In the genomic region with DNA sequence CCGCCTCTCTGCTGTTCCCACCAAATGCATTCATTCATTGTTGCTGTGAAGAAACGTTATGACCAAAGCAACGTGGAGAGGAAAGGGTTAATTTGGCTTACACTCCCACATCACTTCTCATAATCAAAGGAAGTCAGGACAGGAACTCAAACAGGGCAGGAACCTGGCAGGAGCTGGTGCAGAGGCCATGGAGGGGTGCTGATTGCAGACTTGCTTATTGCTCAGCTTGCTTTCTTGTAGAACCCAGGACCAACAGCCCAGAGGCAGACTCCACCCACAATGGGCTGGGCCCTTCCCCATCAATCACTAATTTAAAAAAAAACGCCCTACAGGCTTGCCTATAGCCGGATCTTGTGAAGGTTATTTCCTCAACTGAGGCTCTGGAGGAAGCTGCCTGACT, we compare ENCODE assay signal across 28 mouse cellular contexts. TPM values are rescaled to one million over a fixed set of nuclear protein-coding genes. Genes with fewer than 3 reads are reported as not detected.
DNase-seq lines count a peak whose midpoint lies in the region; ATAC-seq and TF ChIP-seq lines count a peak whose summit lies in the region.
"Had no signal": no experiment of that assay in that cellular context is flagged by ENCODE, and none has a peak within 500 bp of the region (broad histone marks: within the 10 kb centered on the region; RNA-seq: fewer than 3 reads in every experiment).

No protein-coding gene starts in this region.

- ATAC-seq in lung, embryonic 16.5 days (ENCODE audit: low read depth): peak; percentile 56; the same call in 1 of the 2 replicates
- ATAC-seq: forebrain, embryonic 15.5 days; Patski had no signal

- no peaks in the 10 kb centered on the region for H3K4me1 ChIP-seq in lung, embryonic 16.5 days (replicated peaks; ENCODE audit: control insufficient read depth, insufficient read depth, low read length)
- H3K4me1 ChIP-seq in kidney, adult 2 months (ENCODE audit: control insufficient read depth, insufficient read depth, low read length): peaks cover 7% of the 10 kb centered on the region; the same call in 1 of the 2 replicates
- H3K4me1 ChIP-seq: embryonic facial prominence, embryonic 15.5 days; forebrain, embryonic 10.5 days; forebrain, embryonic 15.5 days; hindbrain, embryonic 10.5 days had no signal

- no peak overlapping the region for H3K4me3 ChIP-seq in lung, embryonic 16.5 days (ENCODE audit: low read length)
- H3K4me3 ChIP-seq in kidney, adult 2 months (ENCODE audit: insufficient read depth, low read depth, low read length): no peak overlapping the region
- H3K4me3 ChIP-seq: embryonic facial prominence, embryonic 15.5 days; erythroblast, embryonic 14.5 days; forebrain, embryonic 10.5 days; forebrain, embryonic 15.5 days; heart, embryonic 12.5 days; hindbrain, embryonic 10.5 days had no signal

- H3K4me2 ChIP-seq in lung, embryonic 16.5 days (ENCODE audit: low read depth, low read length): no peak overlapping the region
- H3K4me2 ChIP-seq: embryonic facial prominence, embryonic 15.5 days; forebrain, embryonic 15.5 days; heart, embryonic 12.5 days; hindbrain, embryonic 14.5 days had no signal

- H3K27me3 ChIP-seq in lung, embryonic 16.5 days (ENCODE audit: control insufficient read depth, insufficient read depth, low read depth, low read length): no peaks in the 10 kb centered on the region
- no peaks in the 10 kb centered on the region for H3K27me3 ChIP-seq in kidney, adult 2 months (replicated peaks; ENCODE audit: control insufficient read depth, insufficient read depth, low read length)
- H3K27me3 ChIP-seq: embryonic facial prominence, embryonic 15.5 days; forebrain, embryonic 15.5 days; heart, embryonic 12.5 days; Patski had no signal

- no peak overlapping the region for H3K27ac ChIP-seq in lung, embryonic 16.5 days (ENCODE audit: low read length)
- no peak overlapping the region for H3K27ac ChIP-seq in kidney, adult 2 months (ENCODE audit: insufficient read depth, low read depth, low read length)
- H3K27ac ChIP-seq: embryonic facial prominence, embryonic 15.5 days; forebrain, embryonic 10.5 days; forebrain, embryonic 15.5 days; hindbrain, embryonic 10.5 days; hindbrain, embryonic 14.5 days had no signal

- no peak for TF ChIP-seq POLR2A in kidney, adult 2 months (IDR thresholded peaks at IDR 0.05; ENCODE audit: low read depth, low read length)

- peak; percentile 20 for DNase-seq in ES-CJ7 (ENCODE audit: low read depth, low spot score)
- peak; percentile 38 for DNase-seq in R1 (ENCODE audit: low read depth, low spot score)
- DNase-seq in lung, postnatal 25 days (ENCODE audit: low spot score): peak; percentile 16
- DNase-seq in frontal cortex, postnatal 36 days (ENCODE audit: low spot score in 2 of 2): no peak
- no peak for DNase-seq in gastrocnemius, postnatal 4 days (ENCODE audit: low spot score in 2 of 2)
- DNase-seq in kidney, adult 2 months: no peak
- DNase-seq: cerebellum, adult 2 months; cerebellum, postnatal 10 days; embryo, embryonic 11 days; gastrocnemius, postnatal 14 days had no signal

- no peaks in the 10 kb centered on the region for H3K36me3 ChIP-seq in lung, embryonic 16.5 days (ENCODE audit: control insufficient read depth, insufficient read depth, low read length)
- no peaks in the 10 kb centered on the region for H3K36me3 ChIP-seq in kidney, adult 2 months (ENCODE audit: control insufficient read depth, insufficient read depth, low read length)
- H3K36me3 ChIP-seq: embryonic facial prominence, embryonic 15.5 days; forebrain, embryonic 10.5 days; forebrain, embryonic 15.5 days; heart, embryonic 12.5 days; hindbrain, embryonic 10.5 days had no signal

- H3K9me3 ChIP-seq in lung, embryonic 16.5 days (ENCODE audit: control insufficient read depth, low read length): no peaks in the 10 kb centered on the region
- H3K9me3 ChIP-seq: embryonic facial prominence, embryonic 15.5 days; forebrain, embryonic 10.5 days; forebrain, embryonic 15.5 days; heart, embryonic 12.5 days; hindbrain, embryonic 10.5 days had no signal

- 44% methylated on average over 5 of the region's 5 CpGs for WGBS in lung, embryonic 16.5 days
- WGBS in kidney, adult 2 months: 66% methylated on average over 5 of the region's 5 CpGs

- TF ChIP-seq CTCF in kidney, adult 2 months (conservative IDR thresholded peaks at IDR 0.05; ENCODE audit: insufficient read depth, insufficient read length, low read depth, low read length): no peak

- no peak overlapping the region for H3K9ac ChIP-seq in lung, embryonic 16.5 days (ENCODE audit: low read length)
- H3K9ac ChIP-seq: embryonic facial prominence, embryonic 15.5 days; forebrain, embryonic 15.5 days; heart, embryonic 12.5 days; hindbrain, embryonic 14.5 days had no signal

RNA-seq across cellular contexts. Expression of a gene that starts 6.6 kb away (rescaled TPM):
- not detected in 2 replicates for polyA plus RNA-seq in lung, embryonic 16.5 days (2015; fragmentation: Nextera tagmentation; extraction: Ambion mirVana)
- not detected for total RNA-seq in gastrocnemius, postnatal 4 days (2021)
- not detected in 2 replicates for polyA plus RNA-seq in kidney, adult 2 months (2012; rRNA removed)
- total RNA-seq: adrenal gland, adult 8-10 months; adrenal gland, postnatal 36 days; gastrocnemius, adult 18-20 months; gastrocnemius, postnatal 14 days; granulocyte monocyte progenitor cell, adult 5-6 weeks; heart, adult 8-10 months; heart, postnatal 25 days had no signal
- polyA plus RNA-seq: cerebellum, adult 2 months; embryonic facial prominence, embryonic 11.5 days; embryonic facial prominence, embryonic 15.5 days; erythroblast, embryonic 14.5 days; forebrain, embryonic 10.5 days; forebrain, embryonic 15.5 days; frontal cortex, adult 2 months; heart, embryonic 12.5 days; heart, embryonic 16.5 days; hindbrain, embryonic 10.5 days; hindbrain, embryonic 14.5 days; Patski had no signal

RNA-seq across cellular contexts. Expression of a gene that starts 6.7 kb away (rescaled TPM):
- polyA plus RNA-seq in lung, embryonic 16.5 days (2015; fragmentation: Nextera tagmentation; extraction: Ambion mirVana): not detected in 2 replicates
- not detected for total RNA-seq in gastrocnemius, postnatal 4 days (2021)
- polyA plus RNA-seq in kidney, adult 2 months (2012; rRNA removed): not detected in 2 replicates
- total RNA-seq: adrenal gland, postnatal 36 days; gastrocnemius, adult 18-20 months; gastrocnemius, postnatal 14 days; granulocyte monocyte progenitor cell, adult 5-6 weeks; heart, adult 8-10 months; heart, postnatal 25 days had no signal
- polyA plus RNA-seq: embryonic facial prominence, embryonic 11.5 days; embryonic facial prominence, embryonic 15.5 days; erythroblast, embryonic 14.5 days; forebrain, embryonic 10.5 days; forebrain, embryonic 15.5 days; heart, embryonic 12.5 days; heart, embryonic 16.5 days; hindbrain, embryonic 10.5 days; hindbrain, embryonic 14.5 days; Patski had no signal

RNA-seq across cellular contexts. Expression of a gene that starts 18.8 kb away (rescaled TPM):
- polyA plus RNA-seq in lung, embryonic 16.5 days (2015; fragmentation: Nextera tagmentation; extraction: Ambion mirVana): not detected in 2 replicates
- total RNA-seq in gastrocnemius, postnatal 4 days (2021): not detected
- not detected in 2 replicates for polyA plus RNA-seq in kidney, adult 2 months (2012; rRNA removed)
- total RNA-seq: adrenal gland, adult 8-10 months; adrenal gland, postnatal 36 days; gastrocnemius, adult 18-20 months; gastrocnemius, postnatal 14 days; granulocyte monocyte progenitor cell, adult 5-6 weeks; heart, adult 8-10 months; heart, postnatal 25 days had no signal
- polyA plus RNA-seq: embryonic facial prominence, embryonic 11.5 days; embryonic facial prominence, embryonic 15.5 days; erythroblast, embryonic 14.5 days; forebrain, embryonic 10.5 days; forebrain, embryonic 15.5 days; heart, embryonic 12.5 days; heart, embryonic 16.5 days; hindbrain, embryonic 10.5 days; hindbrain, embryonic 14.5 days; Patski had no signal

RNA-seq across cellular contexts. Expression of a gene that starts 20.1 kb away (rescaled TPM):
- not detected in 2 replicates for polyA plus RNA-seq in lung, embryonic 16.5 days (2015; fragmentation: Nextera tagmentation; extraction: Ambion mirVana)
- not detected for total RNA-seq in gastrocnemius, postnatal 4 days (2021)
- polyA plus RNA-seq in kidney, adult 2 months (2012; rRNA removed): not detected in 2 replicates
- total RNA-seq: adrenal gland, adult 8-10 months; adrenal gland, postnatal 36 days; gastrocnemius, adult 18-20 months; gastrocnemius, postnatal 14 days; granulocyte monocyte progenitor cell, adult 5-6 weeks; heart, adult 8-10 months; heart, postnatal 25 days had no signal
- polyA plus RNA-seq: cerebellum, adult 2 months; embryonic facial prominence, embryonic 11.5 days; erythroblast, embryonic 14.5 days; forebrain, embryonic 10.5 days; forebrain, embryonic 15.5 days; frontal cortex, adult 2 months; heart, embryonic 12.5 days; heart, embryonic 16.5 days; hindbrain, embryonic 10.5 days; hindbrain, embryonic 14.5 days; Patski had no signal

RNA-seq across cellular contexts. Expression of a gene that starts 43.0 kb away (rescaled TPM):
- not detected in 2 replicates for polyA plus RNA-seq in lung, embryonic 16.5 days (2015; fragmentation: Nextera tagmentation; extraction: Ambion mirVana)
- total RNA-seq in gastrocnemius, postnatal 4 days (2021): not detected
- 0.06 and 0.14 TPM in 2 replicates for polyA plus RNA-seq in kidney, adult 2 months (2012; rRNA removed)
- total RNA-seq: adrenal gland, adult 8-10 months; adrenal gland, postnatal 36 days; gastrocnemius, adult 18-20 months; gastrocnemius, postnatal 14 days; granulocyte monocyte progenitor cell, adult 5-6 weeks; heart, adult 8-10 months; heart, postnatal 25 days had no signal
- polyA plus RNA-seq: cerebellum, adult 2 months; embryonic facial prominence, embryonic 11.5 days; embryonic facial prominence, embryonic 15.5 days; erythroblast, embryonic 14.5 days; forebrain, embryonic 10.5 days; forebrain, embryonic 15.5 days; frontal cortex, adult 2 months; heart, embryonic 12.5 days; heart, embryonic 16.5 days; hindbrain, embryonic 10.5 days; hindbrain, embryonic 14.5 days; Patski had no signal

Comparison
In these comparisons a context has a peak if more than half of its experiments do, and no peak if none do; other contexts are left out.
1. DNase-seq: peak in ES-CJ7 (single experiment), R1 (single experiment) and lung, postnatal 25 days (single experiment); none in frontal cortex, postnatal 36 days (0 of 2), gastrocnemius, postnatal 4 days (0 of 2) and kidney, adult 2 months (single experiment).